Mouse (Mus musculus): ENCODE data around the gene Gm28827.
"Not testable (repeated sequence)": the region's sequence is repeated elsewhere in the genome, so short reads cannot be mapped to it uniquely, and the experiment has no call there.

The Gm28827 gene

GRCm38 (mm10) chrY:83030647-83031046 is at the start of gene Gm28827:
Gm28827 (plus strand) TSS chrY:83030947.
- DNase-seq (ENCODE audit: low read depth, low spot score), result not testable (repeated sequence)

All from CD4-positive helper T cell, adult 2 months (primary cell).